Mouse (Mus musculus): ENCODE measurements at regions not wholly inside any gene's neighbourhood (a gene's known extent, or its start where the extent isn't known, plus 50 kb on each side); places are given as distances from the start of the nearest gene placed in this dataset.
A peak's percentile ranks its signal among the peaks of the same experiment; 100 is the strongest.

GRCm38 (mm10) chr1:10771793-10772192 is 642.1 kb upstream of the A830018L16Rik start:
- DNase-seq = no peak

GRCm38 (mm10) chr1:10794074-10794783 is 619.7 kb upstream of the A830018L16Rik start:
- DNase-seq = no peak

DNA sequence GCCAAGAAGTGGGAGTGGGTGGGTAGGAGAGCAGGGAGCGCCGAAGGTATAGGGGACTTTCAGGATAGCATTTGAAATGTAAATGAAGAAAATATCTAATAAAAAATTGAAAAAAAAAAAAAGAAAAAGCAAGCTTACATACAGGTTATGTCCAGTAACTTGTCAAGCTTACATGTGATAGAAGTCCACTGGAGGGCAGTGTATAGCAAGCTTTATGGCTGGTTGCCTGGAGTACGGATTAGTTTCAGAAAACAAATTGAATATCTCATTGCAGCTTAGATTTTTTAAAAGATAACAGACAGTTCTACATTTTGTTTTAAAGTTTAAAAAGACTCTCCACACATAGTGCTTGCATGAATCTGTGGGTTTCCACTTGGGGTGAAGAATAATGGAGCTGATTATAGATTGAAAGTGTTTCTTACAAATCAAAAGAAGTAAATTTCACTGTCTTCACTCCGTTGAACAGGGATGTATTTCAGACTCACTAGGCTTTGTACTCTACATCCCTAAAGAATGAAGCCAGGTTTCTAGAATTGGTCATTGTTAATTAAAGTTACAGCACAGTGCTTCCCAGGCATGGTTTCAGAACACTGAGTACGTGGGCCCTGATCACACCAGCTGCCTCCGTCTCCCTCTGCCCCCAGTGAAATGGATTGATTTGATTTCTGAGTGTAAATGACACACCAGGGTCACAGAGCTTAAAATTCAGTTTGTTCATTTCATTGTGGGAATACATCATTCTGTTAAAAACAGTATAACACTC is 578.1 kb upstream of the A830018L16Rik start:
- DNase-seq = no peak

DNA sequence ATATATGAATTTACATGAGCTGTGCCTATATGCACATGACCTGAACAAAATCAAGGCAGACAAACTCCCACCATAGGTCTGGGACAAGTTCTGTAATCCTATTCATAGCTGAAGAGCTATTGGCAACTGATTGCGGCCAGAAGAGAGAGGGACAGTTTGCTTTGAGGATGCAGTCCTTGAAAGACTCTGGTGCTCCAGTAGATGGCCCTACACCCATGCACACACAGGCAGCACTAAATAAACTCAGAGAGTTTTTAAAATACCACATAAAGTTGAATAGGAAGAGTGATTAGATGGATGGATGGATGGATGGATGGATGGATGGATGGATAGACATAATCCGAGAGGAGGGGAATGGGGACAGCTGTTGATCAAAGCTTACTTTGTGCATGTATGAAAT is 576.7 kb upstream of the A830018L16Rik start:
- no peak for DNase-seq

- no peak for DNase-seq
Measured at GRCm38 (mm10) chr1:10852934-10853333, 561.0 kb upstream of the A830018L16Rik start.

- no peak for DNase-seq
Measured at GRCm38 (mm10) chr1:10854495-10854894, 559.4 kb upstream of the A830018L16Rik start.

DNA sequence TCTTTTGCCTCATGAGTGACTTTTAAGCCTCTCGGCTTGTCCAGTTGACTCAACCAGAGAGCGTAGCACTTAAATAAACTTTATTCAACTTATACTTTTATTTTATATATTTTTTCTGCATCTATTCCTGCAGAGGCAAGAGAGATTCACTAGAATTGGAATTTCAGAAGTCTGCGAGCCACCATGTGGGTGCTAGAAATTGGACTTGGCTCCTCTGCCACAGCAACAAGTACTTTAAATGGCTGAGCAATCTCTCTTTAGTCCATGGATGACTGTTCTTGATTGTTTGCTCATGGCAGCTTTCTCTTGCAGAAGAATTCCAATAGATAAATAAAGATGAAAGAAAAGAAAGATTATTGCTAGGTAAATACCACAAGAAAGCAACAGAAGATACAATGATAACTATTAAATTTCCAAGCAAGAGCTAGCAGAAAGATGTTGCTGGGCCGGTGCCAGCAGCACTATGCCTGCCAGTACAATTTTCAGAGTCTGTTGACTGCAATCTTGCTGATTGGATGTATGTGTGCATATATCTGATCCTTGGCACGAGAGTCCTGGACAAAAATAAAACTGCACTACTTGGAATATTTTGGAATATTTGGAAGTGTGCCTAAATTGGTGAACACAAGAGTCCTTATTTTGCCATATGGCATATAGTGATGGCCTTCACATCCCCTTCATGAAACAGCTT is 542.6 kb upstream of the A830018L16Rik start:
- no peak for DNase-seq

DNA sequence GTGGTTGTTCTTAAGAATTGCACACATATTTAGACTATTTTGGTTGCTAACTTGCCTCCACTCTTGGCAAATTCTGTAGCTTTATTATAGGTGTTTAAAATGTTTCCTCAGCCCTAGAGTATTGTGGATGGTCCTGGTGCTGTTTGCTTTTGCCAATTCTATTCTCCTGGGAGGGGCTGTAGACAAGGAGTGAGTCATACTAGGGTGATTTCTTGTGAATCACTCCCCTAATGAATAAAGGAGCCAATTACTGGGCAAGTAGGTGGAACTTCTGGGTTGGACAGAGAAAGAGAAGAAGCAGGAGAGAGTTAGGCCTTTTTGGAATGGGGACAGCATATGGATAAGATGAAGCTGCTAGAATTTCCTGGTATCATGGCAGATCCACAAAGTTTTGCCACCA is 541.6 kb upstream of the A830018L16Rik start:
- no peak for DNase-seq

DNA sequence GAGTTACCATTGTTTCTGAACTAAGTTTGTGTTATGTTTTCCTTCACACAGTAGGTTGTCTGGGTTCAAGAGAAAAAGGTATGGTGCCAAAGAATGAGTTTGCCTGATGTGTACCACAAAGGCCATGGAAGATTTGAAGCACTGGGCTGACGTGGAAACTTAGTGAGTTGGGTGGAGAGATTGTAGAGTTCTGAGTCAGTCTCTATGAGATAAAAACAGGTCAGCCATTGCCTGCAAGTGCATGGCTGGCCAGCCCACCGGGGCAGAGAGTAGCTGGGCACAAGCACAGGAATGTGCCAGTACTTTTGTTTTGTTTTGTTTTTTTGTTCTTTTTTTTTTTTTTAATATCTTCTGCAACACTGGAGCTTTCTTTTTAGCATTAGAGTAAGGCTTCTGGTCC is 541.2 kb upstream of the A830018L16Rik start:
- no peak for DNase-seq

GRCm38 (mm10) chr1:10877391-10878170 is 536.3 kb upstream of the A830018L16Rik start:
- DNase-seq = peak; percentile 99

DNA sequence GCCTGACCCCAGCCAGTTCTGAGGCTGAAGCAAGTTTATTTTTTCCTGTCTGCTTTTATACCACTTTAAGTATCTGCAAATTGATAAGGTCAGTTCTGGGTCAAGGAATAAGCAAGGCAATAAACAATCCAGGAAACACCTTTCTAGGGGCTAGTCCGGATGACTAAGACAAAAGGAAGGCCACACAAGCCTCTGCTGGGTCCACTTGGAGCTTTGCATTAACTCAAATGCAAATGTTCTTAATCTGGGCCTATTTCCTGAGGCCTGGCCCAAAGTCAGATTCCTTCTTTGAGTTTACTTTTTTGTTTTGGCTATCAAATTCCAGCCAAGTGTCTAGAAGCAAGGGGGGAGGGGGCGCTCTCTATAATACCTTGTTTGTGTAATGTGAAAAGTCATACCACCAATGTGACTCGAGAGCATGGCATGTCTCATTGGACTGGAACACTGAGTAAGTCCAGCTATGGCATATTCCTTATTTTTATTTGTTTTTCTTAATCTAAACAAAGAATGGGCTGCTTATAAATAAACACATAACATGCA is 535.6 kb upstream of the A830018L16Rik start:
- no peak for DNase-seq

DNA sequence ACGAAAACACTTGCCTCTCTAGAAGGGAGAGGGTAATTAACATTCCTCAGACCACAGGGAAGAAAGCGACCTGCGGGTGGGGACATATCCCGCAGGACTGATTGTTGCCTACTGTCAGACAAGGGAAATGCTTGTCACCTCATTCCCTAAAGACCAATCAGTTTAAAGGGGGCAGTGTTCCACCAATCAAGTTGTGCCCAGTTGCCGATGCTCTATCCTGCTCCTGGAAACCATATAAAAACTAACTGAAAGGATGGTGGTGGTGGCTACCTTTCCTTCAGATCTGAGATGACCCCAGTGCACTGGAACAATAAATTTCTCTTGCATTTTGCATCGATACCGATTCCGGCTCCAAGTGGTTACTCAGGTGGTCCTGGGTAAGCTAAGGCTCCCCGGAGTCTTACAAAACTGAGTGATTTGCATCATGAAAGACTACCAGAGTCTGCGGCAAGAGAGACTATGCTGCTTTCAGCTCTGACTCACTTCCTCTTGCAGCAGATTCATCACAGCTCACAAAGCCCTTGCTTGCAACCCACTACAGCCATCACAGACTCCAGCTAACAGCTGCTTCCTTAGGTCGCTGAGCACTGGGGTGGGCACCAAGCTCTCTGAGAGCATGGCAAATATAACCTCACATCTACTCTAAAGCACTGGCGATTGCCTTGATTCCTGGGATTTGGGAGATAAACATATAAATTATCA is 533.7 kb upstream of the A830018L16Rik start:
- peak; percentile 80 for DNase-seq

GRCm38 (mm10) chr1:10898806-10899205 is 515.1 kb upstream of the A830018L16Rik start:
- no peak for DNase-seq

GRCm38 (mm10) chr1:10902721-10903120 is 511.2 kb upstream of the A830018L16Rik start:
- DNase-seq = no peak

DNA sequence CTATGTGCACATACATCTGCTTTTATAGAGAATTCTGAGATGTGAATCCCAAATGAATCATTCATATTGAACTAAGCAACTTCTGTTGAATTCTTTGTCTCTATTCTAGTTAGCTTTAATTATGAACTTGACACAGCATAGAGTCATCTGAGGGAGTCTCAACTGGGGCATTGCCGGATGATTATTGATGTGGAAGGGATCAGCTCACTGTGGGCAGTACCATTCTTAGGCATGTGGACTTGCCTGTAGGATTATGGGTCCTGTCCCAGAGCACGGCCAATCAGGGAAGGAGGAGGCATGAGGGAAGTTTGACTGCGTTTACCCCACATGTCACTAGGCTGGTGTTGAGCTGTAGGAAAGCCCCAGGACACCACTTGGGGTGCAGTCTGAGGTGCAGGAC is 493.9 kb upstream of the A830018L16Rik start:
- no peak for DNase-seq

GRCm38 (mm10) chr1:10932378-10933077 is 481.4 kb upstream of the A830018L16Rik start:
- no peak for DNase-seq

GRCm38 (mm10) chr1:10933206-10933605 is 480.7 kb upstream of the A830018L16Rik start:
- DNase-seq = no peak

DNA sequence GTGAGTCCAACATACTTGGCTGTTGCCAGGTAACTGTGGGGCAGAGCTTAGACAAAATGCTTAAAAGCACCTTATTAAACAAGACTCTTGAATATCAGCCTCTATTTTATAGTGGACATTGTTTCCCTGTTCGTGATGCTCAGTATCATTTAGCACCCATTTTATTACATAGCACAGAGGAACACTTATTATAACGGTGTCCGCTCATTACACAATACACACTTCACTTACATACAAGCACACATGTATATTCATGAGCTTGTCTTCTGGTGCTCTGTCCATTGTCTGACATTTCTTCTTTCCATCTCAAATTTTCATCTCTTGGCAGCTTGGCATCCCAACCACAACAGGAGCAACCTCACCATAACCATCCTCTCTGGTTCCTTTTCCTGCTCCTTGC is 475.5 kb upstream of the A830018L16Rik start:
- no peak for DNase-seq

DNA sequence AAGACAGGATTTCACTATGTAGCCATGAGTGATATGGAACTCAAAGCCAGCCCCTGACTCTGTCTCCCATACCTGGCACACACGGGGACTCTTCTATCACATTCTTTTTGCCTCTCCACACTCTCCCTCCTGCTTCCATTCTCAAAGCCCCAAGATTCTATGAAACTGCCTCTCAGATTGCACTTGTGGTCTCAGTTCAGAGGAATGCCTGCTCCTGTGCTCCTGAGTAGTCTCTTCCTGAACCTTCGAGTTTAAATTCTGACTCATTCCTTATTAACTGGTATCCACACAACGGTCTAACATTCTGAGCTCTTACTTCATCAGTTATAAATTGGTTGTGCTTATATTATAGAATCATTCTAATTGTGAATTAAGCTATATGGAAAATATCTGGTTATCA is 473.6 kb upstream of the A830018L16Rik start:
- no peak for DNase-seq

- DNase-seq = no peak
Measured at GRCm38 (mm10) chr1:10942979-10943378, 470.9 kb upstream of the A830018L16Rik start.
